Mouse (Mus musculus) liver, embryonic 14.5 days (tissue): ENCODE results near the gene Trappc2l.

Experiments
- CTCF ChIP-seq: IDR thresholded peaks from 2 replicates; pipeline ENCODE4 v1.5.1; 2016; ENCODE audit warnings: antibody characterized with exemption, low read depth, control low read depth
- EP300 ChIP-seq: IDR thresholded peaks from 2 replicates; pipeline ENCODE4 v1.6.1; 2016; ENCODE audit warnings: antibody characterized with exemption, low read depth

- TF ChIP-seq CTCF = no peak
- no peak for TF ChIP-seq EP300
Measured at GRCm38 (mm10) chr8:122566766-122567165, 44.7 kb upstream of the Trappc2l start.
